Mouse (Mus musculus) CD4-positive, CD25-positive, alpha-beta regulatory T cell, adult 2 months (primary cell): ENCODE measurements around the gene Tmem82.
A peak's percentile ranks its signal among the peaks of the same experiment; 100 is the strongest.

Source experiments
- DNase-seq: peaks from one replicate; pipeline ENCODE4 v3.0.0-alpha.2; 2012; ENCODE audit warnings: low read depth, low spot score

Gene Tmem82

DNA sequence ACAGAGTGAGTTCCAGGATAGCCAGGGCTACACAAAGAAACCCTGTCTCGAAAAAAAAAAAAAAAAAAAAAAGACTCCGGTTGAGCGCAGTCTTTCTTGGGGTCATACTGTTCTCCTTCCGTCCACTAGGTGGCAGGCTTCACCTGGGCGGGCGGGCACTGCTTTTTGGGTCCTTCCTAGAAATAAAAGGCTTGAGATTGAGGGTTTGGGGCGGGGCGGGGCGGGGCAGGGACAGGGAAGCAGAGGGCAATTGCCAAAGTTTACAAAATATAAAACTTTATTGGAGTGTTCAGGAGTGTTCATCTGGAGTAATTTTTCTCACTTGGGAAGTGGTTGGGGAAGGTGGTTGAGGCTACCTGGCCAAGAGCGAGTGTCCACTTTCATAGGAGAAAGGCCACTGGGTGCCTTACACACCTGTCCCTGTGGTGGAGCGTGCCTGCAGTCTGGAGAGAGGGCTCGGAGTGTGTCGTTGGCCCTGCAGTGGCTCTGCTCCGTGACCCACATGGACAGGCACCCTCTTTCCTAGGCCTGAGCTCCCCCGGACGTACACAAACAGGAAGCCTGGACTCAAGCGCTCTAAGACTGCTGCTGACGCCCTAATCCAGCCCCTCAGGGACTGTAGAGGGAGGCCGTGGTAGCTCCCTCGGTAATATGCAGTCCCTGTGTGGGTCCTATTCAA is at the start of gene Tmem82:
TSS of gene Tmem82 (minus strand) at position 69 of the 679 bp plus-strand sequence.
- peak; percentile 81 for DNase-seq

DNA sequence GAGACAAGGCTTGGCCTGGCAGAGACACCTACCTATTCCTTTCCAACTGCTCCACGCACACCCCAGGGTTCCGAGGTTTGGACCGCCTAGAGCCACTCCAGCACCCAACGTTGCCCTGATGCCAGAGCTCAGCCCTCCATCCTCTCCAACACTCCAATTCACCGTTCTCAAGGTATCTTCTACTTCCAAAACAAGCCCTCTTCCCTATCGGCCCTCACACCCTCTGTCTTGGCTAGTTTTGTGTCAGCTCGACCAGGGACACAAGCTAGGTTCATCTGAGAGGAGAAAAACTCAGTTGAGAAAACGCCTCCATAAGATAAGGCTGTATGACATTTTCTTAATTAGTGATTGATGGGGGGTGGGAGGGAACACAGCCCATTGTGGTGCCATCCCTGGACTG is 46.4 kb upstream of the Tmem82 start, which contains the start of gene Plekhm2:
TSS of gene Plekhm2 (minus strand) at position 101 of the 400 bp plus-strand sequence.
- DNase-seq, result no peak

DNA sequence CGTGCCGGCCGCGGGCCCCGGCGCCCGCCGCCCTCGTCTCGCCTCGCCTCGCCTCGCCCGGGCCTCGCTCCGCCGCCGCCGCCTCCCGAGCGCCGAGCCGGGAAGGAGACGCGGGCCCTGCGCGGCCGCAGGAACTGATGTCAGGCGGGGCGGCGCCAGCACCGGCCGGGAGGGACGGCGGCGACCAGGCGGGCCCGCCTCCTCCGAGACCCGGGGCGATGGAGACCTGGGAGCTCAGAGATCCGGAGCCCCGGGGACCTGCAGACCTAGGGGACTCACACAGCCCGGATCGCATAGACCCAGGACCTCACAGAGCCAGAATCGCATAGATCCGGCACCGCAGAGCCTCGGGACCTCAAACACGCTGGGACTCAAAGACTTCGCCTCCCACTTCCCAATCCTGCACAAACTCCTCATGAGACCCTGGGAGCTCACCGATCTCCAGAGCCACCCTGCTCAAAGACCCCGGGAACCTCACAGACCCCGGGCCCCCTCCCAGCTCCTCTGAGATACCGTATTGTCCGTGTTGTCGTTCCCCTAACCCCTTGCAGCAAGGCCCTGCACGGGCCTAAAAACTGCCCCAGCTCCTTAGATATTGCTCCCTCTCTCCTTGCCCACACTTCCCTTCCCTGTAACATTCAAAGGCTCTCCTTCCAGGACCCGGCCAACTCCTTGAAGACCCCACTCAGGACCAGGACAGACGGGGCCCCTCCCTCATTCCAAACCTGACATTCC is 45.7 kb upstream of the Tmem82 start:
- DNase-seq, result peak; percentile 81

- DNase-seq, result peak; percentile 23
These were observed 44.9 kb upstream of the Tmem82 start for GRCm38 (mm10) chr4:141663122-141663931.

DNA sequence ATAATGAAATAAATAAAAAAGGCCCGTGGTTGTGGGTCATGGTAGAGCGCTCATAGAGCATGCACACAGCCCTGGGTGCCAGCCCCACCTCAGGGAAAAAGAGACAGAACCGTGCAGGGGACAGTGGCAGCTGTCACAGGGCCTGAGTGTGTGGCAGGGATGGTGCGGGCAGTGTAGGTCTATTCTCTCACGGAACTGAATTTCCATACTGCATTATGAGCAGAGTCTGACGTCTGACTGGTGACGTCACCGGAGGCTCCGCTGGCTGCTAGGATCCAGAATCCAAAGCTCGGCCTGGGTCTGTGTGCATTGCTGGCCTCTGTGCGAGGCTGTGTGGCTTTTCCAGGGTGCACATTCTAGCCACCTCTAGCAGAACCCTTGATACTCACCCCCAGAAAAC is 42.5 kb upstream of the Tmem82 start:
- DNase-seq, result no peak

- DNase-seq, result peak; percentile 31
These were observed 41.3 kb upstream of the Tmem82 start for GRCm38 (mm10) chr4:141659739-141660138.

DNA sequence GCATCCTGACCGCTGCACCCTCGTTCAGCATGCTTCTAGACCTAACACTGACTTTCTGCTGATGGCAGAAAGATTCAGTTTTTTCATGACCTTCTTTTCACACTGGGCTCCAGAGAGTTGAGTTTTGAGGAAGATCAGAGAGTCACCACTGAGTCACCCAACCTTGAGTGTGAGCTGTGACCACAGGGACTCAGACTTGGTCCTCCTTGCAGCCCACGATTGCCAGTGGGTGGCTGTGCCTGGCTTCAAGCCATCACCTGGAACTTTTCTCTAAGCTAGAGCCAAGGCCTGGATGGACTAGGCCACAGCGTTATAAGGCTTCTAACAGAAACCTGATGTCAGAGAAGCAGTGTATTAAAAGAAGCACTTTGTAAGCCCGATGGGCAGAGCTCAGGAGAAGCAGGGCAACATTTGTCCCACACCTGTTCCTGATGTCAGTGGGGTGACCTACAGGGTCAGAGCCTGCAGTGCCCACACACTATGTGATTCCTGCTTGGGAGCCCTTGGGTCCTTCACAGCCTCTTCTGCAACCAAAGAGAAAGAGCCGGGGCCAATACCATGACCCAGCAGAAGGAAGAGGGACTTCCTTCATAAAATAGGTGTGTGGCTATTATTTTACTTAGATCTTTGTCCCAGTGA is 40.5 kb upstream of the Tmem82 start:
- DNase-seq, result no peak

GRCm38 (mm10) chr4:141656932-141657331 is 38.5 kb upstream of the Tmem82 start:
- DNase-seq, result no peak

- no peak for DNase-seq
These were observed 37.6 kb upstream of the Tmem82 start for GRCm38 (mm10) chr4:141655908-141656608.

- no peak for DNase-seq
These were observed 36.1 kb upstream of the Tmem82 start for GRCm38 (mm10) chr4:141654509-141654908.

DNA sequence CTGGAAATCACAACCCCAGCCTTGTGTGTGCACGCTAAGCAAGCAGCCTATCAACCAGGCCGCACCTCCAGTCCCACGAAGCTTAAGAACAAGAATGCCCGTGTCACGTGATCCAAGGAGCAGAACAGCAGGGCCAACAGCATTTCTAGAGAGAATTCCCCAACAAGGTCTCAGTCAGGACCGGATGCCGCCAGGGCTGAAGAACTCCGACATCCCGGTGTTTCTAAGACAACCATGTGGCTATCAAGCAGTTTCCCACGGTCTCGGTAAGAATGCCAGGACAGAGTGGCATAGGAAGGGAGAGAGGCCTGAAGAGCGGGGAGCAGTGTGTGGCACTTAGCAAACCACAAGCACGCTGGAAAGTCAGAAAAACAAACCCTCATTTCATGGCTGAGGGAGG is 35.4 kb upstream of the Tmem82 start:
- no peak for DNase-seq

- no peak for DNase-seq
These were observed 34.6 kb upstream of the Tmem82 start for GRCm38 (mm10) chr4:141653044-141653443.

DNA sequence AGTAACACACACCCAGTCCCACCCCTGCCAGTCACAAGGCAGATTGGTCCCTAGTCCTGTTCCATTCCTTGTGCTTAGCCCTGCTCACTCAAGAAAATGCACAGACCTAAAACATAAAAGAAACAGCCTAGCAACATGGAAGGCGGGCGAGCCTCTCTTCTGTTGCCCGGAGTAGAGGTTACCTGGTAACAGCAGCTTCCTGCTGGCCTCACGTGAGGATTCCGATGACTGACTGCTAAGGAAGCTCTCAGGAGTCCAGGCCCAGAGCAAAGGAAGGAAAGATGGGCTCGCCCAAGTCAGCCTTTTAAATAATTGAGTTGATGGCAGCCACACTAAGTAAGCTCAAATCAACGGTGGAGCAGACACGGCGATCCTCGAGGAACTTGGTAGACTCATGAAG is 33.5 kb upstream of the Tmem82 start:
- DNase-seq, result no peak

DNA sequence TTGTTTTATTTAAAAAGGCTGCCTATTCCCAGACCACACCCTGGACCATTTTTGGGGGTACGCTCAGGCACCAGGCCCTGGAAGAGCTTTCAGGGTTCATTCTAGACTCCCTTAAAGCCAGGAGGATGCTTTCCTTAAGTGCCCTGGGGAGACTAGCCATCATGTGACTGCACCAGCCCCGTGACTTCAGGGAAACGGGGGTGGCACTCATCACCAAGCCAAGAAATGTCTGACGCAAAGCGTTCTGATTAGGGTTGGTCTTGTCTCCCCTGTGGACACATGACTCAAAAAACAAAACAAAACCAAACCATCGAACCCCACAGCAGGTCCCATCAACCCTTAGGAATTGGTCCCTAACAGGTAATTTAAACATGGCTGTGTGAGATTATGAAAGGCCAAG is 32.9 kb upstream of the Tmem82 start:
- DNase-seq, result no peak

- no peak for DNase-seq
These were observed 30.8 kb upstream of the Tmem82 start for GRCm38 (mm10) chr4:141649244-141649643.

DNA sequence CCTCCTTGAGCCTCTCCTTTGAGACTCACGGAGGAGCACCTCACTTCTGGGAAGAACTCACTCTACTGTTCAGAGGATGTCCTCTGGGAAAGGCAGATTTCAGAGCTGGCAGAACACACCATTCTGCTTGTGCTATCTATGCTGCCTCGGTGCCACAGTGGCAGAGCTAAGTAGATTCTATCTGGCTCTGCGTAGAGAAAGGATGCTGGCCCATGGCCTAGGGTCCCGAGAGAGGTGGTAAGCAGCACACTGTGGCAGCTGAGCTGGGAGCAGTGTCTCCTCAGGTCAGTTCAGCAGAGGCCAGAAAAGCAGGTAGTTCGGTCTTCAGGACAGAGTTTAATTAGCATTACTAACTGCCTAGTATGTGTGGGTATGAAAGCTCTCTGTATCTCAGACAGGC is 29.8 kb upstream of the Tmem82 start:
- DNase-seq, result no peak

GRCm38 (mm10) chr4:141647187-141647586 is 28.8 kb upstream of the Tmem82 start:
- no peak for DNase-seq

DNA sequence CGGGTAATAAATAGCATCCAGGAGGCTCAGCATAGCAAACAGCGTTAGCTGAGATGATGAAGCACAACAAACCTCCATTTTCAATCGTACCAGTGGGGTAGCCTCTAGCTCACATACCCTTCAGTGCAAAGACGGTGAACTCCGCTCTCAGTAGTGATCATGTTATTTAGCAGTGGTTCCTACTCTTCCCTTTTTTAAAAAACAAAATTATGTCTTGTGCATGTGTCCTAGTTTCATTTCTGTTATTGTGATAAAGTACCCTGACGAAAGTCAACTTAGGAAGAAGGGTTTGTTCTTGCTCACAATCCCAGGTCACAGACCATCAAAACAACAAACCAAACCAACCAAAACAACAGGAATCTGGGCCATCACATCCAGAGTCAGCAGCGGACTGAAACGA is 27.6 kb upstream of the Tmem82 start:
- DNase-seq, result no peak

DNA sequence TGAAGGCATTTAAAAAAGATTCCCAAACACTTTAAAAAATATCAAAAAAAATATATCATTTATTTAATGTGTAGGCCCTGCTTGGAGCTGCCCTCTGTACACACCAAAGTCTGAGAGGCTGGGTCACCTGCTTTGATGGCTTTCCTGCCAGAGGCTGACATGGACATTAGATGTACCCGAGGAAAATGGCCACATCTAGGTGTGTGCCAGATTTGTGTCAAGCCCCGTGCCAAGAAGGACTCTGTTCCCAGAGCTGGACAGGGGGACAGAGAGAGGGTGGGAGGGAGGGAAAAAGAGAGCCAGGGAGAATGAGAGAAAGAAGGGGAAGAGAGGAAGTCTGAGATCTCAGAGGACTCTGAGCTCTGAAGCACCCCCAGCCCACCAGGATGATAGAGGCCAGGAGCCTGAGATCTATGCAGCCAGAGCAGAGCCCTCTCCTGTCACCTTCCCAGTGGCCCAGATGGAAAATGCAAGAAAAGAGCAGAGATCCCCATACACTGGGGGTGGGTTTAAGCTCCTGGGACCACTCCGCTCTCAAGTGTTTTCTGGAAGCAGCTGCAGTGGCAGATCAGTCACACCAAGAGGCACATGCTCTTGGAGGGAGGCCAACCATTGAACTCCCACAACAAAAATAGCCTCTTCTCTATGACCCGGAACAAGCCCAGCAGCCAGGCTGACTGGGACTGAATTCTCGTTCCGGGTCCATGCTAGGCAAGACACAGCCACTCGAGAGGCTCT is 24.9 kb upstream of the Tmem82 start:
- no peak for DNase-seq

DNA sequence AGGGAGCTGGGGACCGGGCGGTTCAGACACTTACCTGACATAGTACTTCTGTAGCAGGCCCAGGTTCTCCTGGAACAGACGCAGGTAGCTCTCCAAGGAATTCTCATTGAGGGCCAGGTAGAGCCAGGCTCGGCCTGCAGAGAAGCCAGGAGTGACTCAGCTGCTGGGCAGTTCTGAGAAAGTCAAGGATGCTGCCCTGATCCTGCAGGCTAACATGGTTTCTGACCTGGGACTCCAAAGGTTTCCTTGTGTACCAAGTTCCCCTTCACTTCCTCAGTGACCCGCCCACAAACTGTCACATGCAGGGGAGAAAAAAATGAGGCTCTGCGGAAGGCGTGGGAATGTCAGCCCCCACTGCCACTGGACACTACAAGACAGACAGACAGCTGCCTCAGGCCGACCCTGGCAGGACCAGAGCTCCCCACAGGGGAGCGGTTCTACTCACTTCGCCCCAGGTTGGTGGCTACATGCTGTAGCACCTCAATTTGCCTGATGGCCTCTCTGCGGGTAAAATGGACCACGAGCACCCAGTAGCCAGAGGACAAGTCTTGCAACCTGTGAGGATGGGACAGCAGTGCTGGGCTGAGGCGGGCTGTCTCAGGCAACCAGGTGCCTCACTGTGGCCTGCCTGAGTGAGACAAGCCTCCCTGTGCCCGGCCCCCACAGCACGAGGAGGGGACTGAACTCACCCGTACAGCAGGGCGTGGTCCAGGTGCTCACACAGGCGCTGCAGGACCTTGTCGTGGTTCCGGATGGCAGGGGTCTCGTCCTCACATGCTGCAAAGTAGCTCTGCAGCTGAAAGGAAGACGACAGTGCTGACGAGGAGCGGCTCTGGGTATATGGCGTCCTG is 23.8 kb upstream of the Tmem82 start:
- no peak for DNase-seq
